Mouse (Mus musculus) lung, adult 2 months (tissue): ENCODE measurements around the gene Aak1.

Experiments
- CTCF ChIP-seq: fragments of 200-500 bp; IDR thresholded peaks from 2 replicates; pipeline ENCODE4 v1.5.1; 2011; ENCODE audit warnings: mild to moderate bottlenecking, low read length, control low read depth; ENCODE audit not compliant: insufficient read depth
- POLR2A ChIP-seq: fragments of 200-500 bp; IDR thresholded peaks from 2 replicates; pipeline ENCODE4 v1.6.1; 2011; ENCODE audit warnings: low read depth, mild to moderate bottlenecking, control low read depth, low read length, borderline replicate concordance; ENCODE audit errors: extremely low read depth

DNA sequence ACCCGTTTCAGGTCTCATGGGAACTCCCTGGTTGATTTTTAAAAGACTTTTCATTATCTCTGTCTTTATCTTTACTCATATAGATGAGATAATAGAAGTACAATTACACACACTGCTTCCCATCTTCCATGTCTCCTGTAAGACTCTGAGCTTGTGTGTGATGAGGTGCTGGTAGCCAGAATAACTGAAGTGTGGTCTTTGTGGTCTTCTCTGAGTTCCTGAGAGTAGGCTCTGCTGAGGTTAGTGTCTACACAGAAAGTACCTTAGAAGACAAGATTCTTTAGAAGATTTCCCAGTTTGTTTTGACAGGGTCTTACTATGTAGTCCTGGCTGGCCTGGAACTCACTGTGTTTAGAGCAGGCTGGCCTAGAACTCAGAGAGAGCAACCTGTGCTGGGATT is 27.1 kb downstream of the Aak1 start:
- no peak for TF ChIP-seq POLR2A
- no peak for TF ChIP-seq CTCF
